Mouse (Mus musculus) hindbrain, postnatal 0 days (tissue): Measurements from ENCODE around the gene Cuedc1. TPM values are rescaled to one million over a fixed set of nuclear protein-coding genes. Genes with fewer than 3 reads are reported as not detected.

Source experiments
- ATAC-seq: fragments of 200-750 bp; cut with Nextera tagmentation; 2 replicates; pipeline ENCODE4 v1.8.0; 2017; ENCODE audit warnings: mild to moderate bottlenecking, moderate TSS enrichment, moderate library complexity
- DNase-seq: peaks from one replicate; pipeline ENCODE4 v3.0.0-alpha.2; 2015; ENCODE audit warnings: low spot score
- H3K27ac ChIP-seq: fragments of 300-500 bp; sonication (generic); 2 replicates; pipeline ENCODE4 v1.5.1; 2014; ENCODE audit warnings: mild to moderate bottlenecking
- H3K27me3 ChIP-seq: fragments of 300-500 bp; sonication (generic); 2 replicates; pipeline ENCODE4 v1.6.1; 2014; ENCODE audit warnings: low read length, mixed read lengths; ENCODE audit not compliant: insufficient read depth
- H3K36me3 ChIP-seq: fragments of 300-500 bp; sonication (generic); 2 replicates; pipeline ENCODE4 v1.6.1; 2014; ENCODE audit warnings: low read length, mixed read lengths; ENCODE audit not compliant: insufficient read depth
- H3K4me1 ChIP-seq: fragments of 300-500 bp; sonication (generic); 2 replicates; pipeline ENCODE4 v1.6.1; 2014; ENCODE audit warnings: antibody characterized with exemption, low read length, mixed read lengths; ENCODE audit not compliant: insufficient read depth
- H3K4me2 ChIP-seq: fragments of 300-500 bp; sonication (generic); 2 replicates; pipeline ENCODE4 v1.6.1; 2014; ENCODE audit warnings: low read depth, mild to moderate bottlenecking, low read length, moderate library complexity, mixed read lengths
- H3K4me3 ChIP-seq: fragments of 300-500 bp; sonication (generic); 2 replicates; pipeline ENCODE4 v1.5.1; 2014; ENCODE audit warnings: low read length
- H3K9ac ChIP-seq: fragments of 300-500 bp; sonication (generic); replicated peaks from 2 replicates; pipeline ENCODE4 v1.6.1; 2014; ENCODE audit warnings: mild to moderate bottlenecking, low read length, moderate library complexity, mixed read lengths
- H3K9me3 ChIP-seq: fragments of 300-500 bp; sonication (generic); 2 replicates; pipeline ENCODE4 v1.6.1; 2016; ENCODE audit warnings: low read length, mixed read lengths
- CTCF ChIP-seq: IDR thresholded peaks from 2 replicates; pipeline ENCODE4 v1.5.1; 2016; ENCODE audit warnings: antibody characterized with exemption, control low read depth, low read depth
- WGBS: fragments of 180-500 bp; shearing (Covaris S2); extraction: QIAGEN DNeasy Blood & Tissue Kit; methylation state at CpG from one replicate; pipeline ENCODE4 v1.1.7; 2014; 5-methylcytosine and 5-hydroxymethylcytosine counted together
- polyA plus RNA-seq: library from polyadenylated mRNA; unstranded; fragments of >200 nt; fragmentation: Nextera tagmentation; extraction: Ambion mirVana; gene quantifications from 2 replicates; pipeline ENCODE4 v1.2.1, GENCODE M21; 2015
- total RNA-seq: library from RNA; depleted of rRNA; stranded (reverse); fragments of >200 nt; gene quantifications from 2 replicates; pipeline ENCODE4 v1.2.3, GENCODE M21; 2014

Gene Cuedc1
- total and polyA plus RNA-seq, 2 experiments from 2014 or later = 35.8 to 44.6 TPM

GRCm38 (mm10) chr11:88187417-88188133 lies 89.7 kb downstream of the Cuedc1 start:
- Histone ChIP-seq H3K4me1 (peaks cover 13% of the 10 kb centered on the region), H3K9me3 (no peaks in the 10 kb centered on the region), H3K27me3 (peaks cover 10% of the 10 kb centered on the region), H3K27ac (peak overlapping the region; percentile 64; the same call in 1 of the 2 replicates), H3K36me3 (peaks cover 15% of the 10 kb centered on the region), H3K4me3 (no peak overlapping the region), H3K4me2 (peak overlapping the region; percentile 49), H3K9ac (peak overlapping the region; percentile 21; the same call in 1 of the 2 replicates)
- WGBS = 8% methylated on average over 25 of the region's 25 CpGs
- ATAC-seq = peak; percentile 97
- peak; percentile 94 for TF ChIP-seq CTCF
- DNase-seq = peak; percentile 92

DNA sequence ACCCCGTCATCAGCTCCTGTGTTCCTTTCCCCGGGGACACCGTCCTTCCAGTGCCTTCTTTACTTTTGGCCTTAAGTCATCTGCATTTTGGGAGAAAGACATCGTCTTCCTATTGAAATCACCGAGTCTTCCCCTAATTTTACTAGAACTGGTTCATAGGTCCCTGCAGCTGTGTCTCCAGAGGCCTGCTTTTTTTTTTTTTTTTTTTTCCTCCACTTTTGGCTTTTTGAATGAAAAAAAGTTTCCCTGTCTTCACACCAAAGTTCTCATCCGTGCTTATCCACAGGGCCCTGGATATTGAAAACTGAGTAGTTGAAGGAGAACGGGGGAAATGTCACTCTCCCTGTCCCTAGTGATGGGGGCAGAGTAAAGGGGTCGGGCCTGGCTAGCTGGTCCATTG lies 90.4 kb downstream of the Cuedc1 start:
- TF ChIP-seq CTCF = no peak
- no peak for DNase-seq
- 0 out of 2 replicates have a peak overlapping the region, but pooled peaks have one; percentile 21 for H3K9ac ChIP-seq
- 63% methylated on average over 8 of the region's 8 CpGs for WGBS
- H3K27me3 ChIP-seq = peaks cover 11% of the 10 kb centered on the region
- no peak overlapping the region for H3K4me2 ChIP-seq
- H3K27ac ChIP-seq = 0 out of 2 replicates have a peak overlapping the region, but pooled peaks have one; percentile 64
- H3K9me3 ChIP-seq = no peaks in the 10 kb centered on the region
- peaks cover 13% of the 10 kb centered on the region for H3K4me1 ChIP-seq
- H3K36me3 ChIP-seq = peaks cover 10% of the 10 kb centered on the region
- no peak overlapping the region for H3K4me3 ChIP-seq
- no peak for ATAC-seq

- peaks cover 11% of the 10 kb centered on the region for H3K27me3 ChIP-seq
- 92% methylated on average over 7 of the region's 7 CpGs for WGBS
Observed at GRCm38 (mm10) chr11:88188635-88189034, 90.8 kb downstream of the Cuedc1 start.

DNA sequence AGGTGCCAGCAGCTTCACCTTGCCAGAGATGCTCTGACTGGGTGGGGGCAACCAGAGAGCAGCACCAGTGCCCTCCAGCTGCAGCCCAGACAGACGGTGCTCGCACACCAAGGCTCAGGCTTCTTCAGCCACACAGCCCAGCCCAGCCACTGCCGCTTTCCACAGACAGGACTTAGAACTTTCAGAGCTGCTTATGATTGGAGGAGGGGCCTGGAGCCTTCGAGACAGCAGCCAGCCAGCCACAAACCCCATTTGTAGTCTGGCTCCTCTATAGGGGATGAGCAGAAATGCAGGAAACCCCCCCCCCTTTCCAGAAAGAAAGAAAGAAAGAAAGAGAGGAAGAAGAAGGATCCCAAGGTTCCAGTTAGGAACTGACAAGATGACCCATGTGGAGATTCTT lies 94.7 kb downstream of the Cuedc1 start:
- Histone ChIP-seq H3K4me2 (no peak overlapping the region), H3K36me3 (no peaks in the 10 kb centered on the region), H3K27ac (no peak overlapping the region), H3K9ac (no peak overlapping the region), H3K9me3 (no peaks in the 10 kb centered on the region), H3K4me3 (no peak overlapping the region), H3K27me3 (peaks cover 15% of the 10 kb centered on the region), H3K4me1 (peaks cover 4% of the 10 kb centered on the region; the same call in 1 of the 2 replicates)
- WGBS = 34% methylated on average over 4 of the region's 4 CpGs
- ATAC-seq (no peak), DNase-seq (peak; percentile 53)
- peak; percentile 50 for TF ChIP-seq CTCF

More at GRCm38 (mm10) chr11:88188635-88189034, 90.8 kb downstream of the Cuedc1 start:
- Histone ChIP-seq H3K4me3 (no peak overlapping the region), H3K9me3 (no peaks in the 10 kb centered on the region), H3K4me1 (peaks cover 13% of the 10 kb centered on the region), H3K9ac (no peak overlapping the region), H3K36me3 (peaks cover 6% of the 10 kb centered on the region; the same call in 1 of the 2 replicates), H3K4me2 (no peak overlapping the region), H3K27ac (no peak overlapping the region)
- no peak for ATAC-seq
- TF ChIP-seq CTCF = no peak
- no peak for DNase-seq

DNA sequence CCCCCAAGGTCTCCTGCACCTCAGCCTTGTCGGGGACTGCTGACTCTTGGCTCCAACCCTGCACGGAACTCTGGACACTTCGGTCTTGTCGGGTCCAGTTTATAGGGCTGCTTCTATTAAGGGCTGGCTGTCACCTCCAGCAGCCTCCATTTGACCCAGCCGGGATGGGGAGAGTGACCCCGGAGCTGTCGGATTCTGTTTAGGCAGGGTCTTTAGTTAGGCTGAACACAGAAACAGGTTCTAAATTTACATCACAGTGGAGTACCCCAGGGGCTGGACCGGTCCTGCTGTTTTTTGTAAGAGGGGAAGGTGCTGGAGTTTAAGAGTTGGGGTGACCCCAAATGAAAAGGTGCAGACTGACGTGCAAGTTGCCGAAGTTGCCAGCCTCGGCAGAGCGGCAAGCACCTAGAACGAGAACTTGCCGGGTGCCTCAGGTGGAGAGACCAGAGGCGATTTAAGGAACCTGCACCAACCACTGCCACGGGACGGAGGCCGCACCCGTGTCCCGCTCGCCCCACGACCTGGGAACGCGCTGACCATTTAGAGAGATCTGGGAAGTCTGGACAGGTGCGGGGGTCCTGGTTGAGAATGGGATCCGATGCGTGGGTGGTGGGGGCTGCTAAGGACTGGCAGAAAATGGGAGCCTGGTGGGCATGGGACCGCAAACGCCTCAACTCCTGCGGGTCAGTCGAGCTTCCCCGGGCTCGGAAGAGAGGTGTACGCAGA lies 95.4 kb downstream of the Cuedc1 start:
- ATAC-seq (no peak), DNase-seq (no peak)
- H3K27ac ChIP-seq = no peak overlapping the region
- H3K9me3 ChIP-seq = no peaks in the 10 kb centered on the region
- H3K36me3 ChIP-seq = no peaks in the 10 kb centered on the region
- TF ChIP-seq CTCF = no peak
- 20% methylated on average over 34 of the region's 34 CpGs for WGBS
- H3K4me2 ChIP-seq = no peak overlapping the region
- H3K9ac ChIP-seq = no peak overlapping the region
- H3K4me3 ChIP-seq = no peak overlapping the region
- no peaks in the 10 kb centered on the region for H3K4me1 ChIP-seq
- H3K27me3 ChIP-seq = peaks cover 15% of the 10 kb centered on the region

GRCm38 (mm10) chr11:88193824-88194696 lies 96.2 kb downstream of the Cuedc1 start:
- TF ChIP-seq CTCF = no peak
- no peaks in the 10 kb centered on the region for H3K36me3 ChIP-seq
- H3K27ac ChIP-seq = no peak overlapping the region
- ATAC-seq (no peak), DNase-seq (no peak)
- H3K4me2 ChIP-seq = no peak overlapping the region
- no peaks in the 10 kb centered on the region for H3K9me3 ChIP-seq
- H3K4me3 ChIP-seq = no peak overlapping the region
- 37% methylated on average over 29 of the region's 29 CpGs for WGBS
- no peak overlapping the region for H3K9ac ChIP-seq
- peaks cover 15% of the 10 kb centered on the region for H3K27me3 ChIP-seq
- no peaks in the 10 kb centered on the region for H3K4me1 ChIP-seq
